Mouse (Mus musculus) midbrain, embryonic 13.5 days (tissue): ENCODE results near the gene Mtfr1l. TPM values are rescaled to one million over a fixed set of nuclear protein-coding genes. Genes with fewer than 3 reads are reported as not detected.

Experiments used
- ATAC-seq: fragments of 200-750 bp; cut with Nextera tagmentation; 2 replicates; pipeline ENCODE4 v1.8.0; 2017; ENCODE audit warnings: mild to moderate bottlenecking, moderate TSS enrichment, moderate library complexity
- H3K27ac ChIP-seq: fragments of 300-500 bp; sonication (generic); 2 replicates; pipeline ENCODE4 v1.5.1; 2015; ENCODE audit warnings: inconsistent platforms, mild to moderate bottlenecking, moderate library complexity
- H3K27me3 ChIP-seq: fragments of 300-500 bp; sonication (generic); 2 replicates; pipeline ENCODE4 v1.6.1; 2015; ENCODE audit warnings: mild to moderate bottlenecking, inconsistent platforms
- H3K36me3 ChIP-seq: fragments of 300-500 bp; sonication (generic); 2 replicates; pipeline ENCODE4 v1.6.1; 2015; ENCODE audit warnings: mild to moderate bottlenecking, inconsistent platforms
- H3K4me1 ChIP-seq: fragments of 300-500 bp; sonication (generic); replicated peaks from 2 replicates; pipeline ENCODE4 v1.6.1; 2015; ENCODE audit warnings: inconsistent platforms
- H3K4me2 ChIP-seq: fragments of 300-500 bp; sonication (generic); replicated peaks from 2 replicates; pipeline ENCODE4 v1.6.1; 2015; ENCODE audit warnings: moderate library complexity, mild to moderate bottlenecking, inconsistent platforms
- H3K4me3 ChIP-seq: fragments of 300-500 bp; sonication (generic); replicated peaks from 2 replicates; pipeline ENCODE4 v1.5.1; 2015; ENCODE audit warnings: mild to moderate bottlenecking, inconsistent platforms
- H3K9ac ChIP-seq: fragments of 300-500 bp; sonication (generic); replicated peaks from 2 replicates; pipeline ENCODE4 v1.6.1; 2015; ENCODE audit warnings: mild to moderate bottlenecking, inconsistent platforms
- H3K9me3 ChIP-seq: fragments of 300-500 bp; sonication (generic); 2 replicates; pipeline ENCODE4 v1.6.1; 2016; ENCODE audit warnings: mild to moderate bottlenecking, inconsistent platforms
- WGBS: fragments of 180-500 bp; shearing (Covaris S2); methylation state at CpG from one replicate; pipeline ENCODE4 v1.1.7; 2015; 5-methylcytosine and 5-hydroxymethylcytosine counted together
- microRNA-seq: library from miRNA; unstranded; fragments of <30 nt; microRNA quantifications from one replicate; pipeline ENCODE4, GENCODE M21; 2016
- polyA plus RNA-seq: library from polyadenylated mRNA; unstranded; fragments of >200 nt; fragmentation: Nextera tagmentation; extraction: Ambion mirVana; gene quantifications from 2 replicates; pipeline ENCODE4 v1.2.1, GENCODE M21; 2015

The Mtfr1l gene
- polyA plus RNA-seq, 1 experiment from 2014 or later: 155 TPM

DNA sequence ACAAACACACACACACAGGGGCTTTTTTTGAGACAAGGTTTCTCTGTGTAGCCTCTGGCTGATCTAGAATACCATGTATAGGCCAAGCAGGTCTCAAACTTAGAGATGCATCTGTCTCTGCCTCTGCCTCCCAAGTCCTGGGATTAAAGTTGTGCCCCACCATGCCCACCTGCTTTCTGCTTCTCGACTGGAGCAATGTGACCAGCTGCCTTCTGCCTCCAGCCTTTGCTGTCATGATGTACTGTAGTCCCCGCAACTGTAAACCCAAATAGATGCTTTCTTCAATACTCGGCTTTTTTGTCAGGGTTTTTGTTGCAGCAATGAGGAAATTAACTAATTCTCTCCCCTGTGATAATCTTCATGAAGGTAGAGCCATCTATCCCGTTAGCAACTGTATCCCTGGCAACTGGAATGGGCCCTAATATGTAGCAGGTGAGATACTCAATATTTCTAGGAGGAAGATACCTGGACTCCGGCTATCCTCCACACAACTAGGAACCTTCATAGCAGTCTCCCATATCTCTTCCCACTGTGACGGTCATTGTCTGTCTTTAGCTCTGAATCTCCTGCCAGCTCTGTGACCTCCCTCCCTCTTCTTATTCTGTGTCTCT lies 52.0 kb downstream of the Mtfr1l start:
- no peak for ATAC-seq
- peaks cover 9% of the 10 kb centered on the region for H3K4me1 ChIP-seq
- no peaks in the 10 kb centered on the region for H3K36me3 ChIP-seq
- no peak overlapping the region for H3K27ac ChIP-seq
- no peak overlapping the region for H3K4me2 ChIP-seq
- no peaks in the 10 kb centered on the region for H3K27me3 ChIP-seq
- 72% methylated on average over 6 of the region's 6 CpGs for WGBS
- H3K4me3 ChIP-seq: no peak overlapping the region
- H3K9ac ChIP-seq: no peak overlapping the region
- H3K9me3 ChIP-seq: no peaks in the 10 kb centered on the region

DNA sequence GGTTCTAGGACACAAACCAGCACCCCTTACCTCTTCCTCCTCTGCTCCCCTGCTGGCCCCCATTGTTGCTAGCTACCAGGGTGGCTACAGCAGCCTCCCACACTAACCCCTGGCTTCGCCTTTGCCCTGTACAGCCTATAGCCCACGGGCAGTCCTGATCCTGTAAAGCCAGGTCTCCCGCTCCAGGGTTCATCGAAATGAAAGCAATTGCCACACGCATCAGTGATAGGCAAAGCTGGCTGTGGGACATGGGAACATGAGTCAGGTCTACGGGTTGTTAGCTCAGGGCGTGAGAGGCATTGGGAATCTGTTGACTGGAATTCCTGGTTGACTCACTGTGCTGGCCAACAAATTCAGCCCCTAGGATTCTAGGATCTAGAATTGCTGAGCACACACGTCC lies 52.7 kb downstream of the Mtfr1l start:
- ATAC-seq: no peak
- Histone ChIP-seq H3K9ac (no peak overlapping the region), H3K9me3 (no peaks in the 10 kb centered on the region), H3K4me2 (no peak overlapping the region), H3K4me1 (peaks cover 14% of the 10 kb centered on the region), H3K27me3 (no peaks in the 10 kb centered on the region), H3K36me3 (peaks cover under 1% of the 10 kb centered on the region; the same call in 1 of the 2 replicates), H3K4me3 (no peak overlapping the region), H3K27ac (no peak overlapping the region)
- 83% methylated on average over 8 of the region's 8 CpGs for WGBS

DNA sequence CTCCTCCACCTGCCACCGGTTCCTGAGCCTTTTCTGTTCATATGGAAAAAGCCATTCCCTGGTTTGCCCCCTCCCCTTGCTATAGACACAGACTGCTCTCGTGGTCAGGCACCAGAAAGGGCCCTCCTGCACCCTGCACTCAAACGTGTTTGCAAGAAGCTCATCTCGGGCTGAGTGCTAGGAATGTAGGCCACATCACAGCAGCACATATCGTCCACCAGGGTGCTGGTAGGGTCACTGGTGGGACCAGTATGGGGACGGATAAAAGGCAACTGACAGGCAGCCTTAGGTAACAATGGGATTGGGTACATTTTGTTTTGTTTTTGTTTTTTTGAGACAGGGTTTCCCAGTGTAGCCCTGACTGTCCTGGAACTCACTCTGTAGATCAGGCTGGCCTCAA lies 53.9 kb downstream of the Mtfr1l start:
- H3K4me1 ChIP-seq: peaks cover 15% of the 10 kb centered on the region
- no peak for ATAC-seq
- WGBS: 63% methylated on average over 6 of the region's 6 CpGs
- H3K9me3 ChIP-seq: no peaks in the 10 kb centered on the region
- H3K27ac ChIP-seq: no peak overlapping the region
- no peak overlapping the region for H3K4me2 ChIP-seq
- H3K27me3 ChIP-seq: no peaks in the 10 kb centered on the region
- no peak overlapping the region for H3K9ac ChIP-seq
- peaks cover 13% of the 10 kb centered on the region for H3K36me3 ChIP-seq
- H3K4me3 ChIP-seq: no peak overlapping the region

DNA sequence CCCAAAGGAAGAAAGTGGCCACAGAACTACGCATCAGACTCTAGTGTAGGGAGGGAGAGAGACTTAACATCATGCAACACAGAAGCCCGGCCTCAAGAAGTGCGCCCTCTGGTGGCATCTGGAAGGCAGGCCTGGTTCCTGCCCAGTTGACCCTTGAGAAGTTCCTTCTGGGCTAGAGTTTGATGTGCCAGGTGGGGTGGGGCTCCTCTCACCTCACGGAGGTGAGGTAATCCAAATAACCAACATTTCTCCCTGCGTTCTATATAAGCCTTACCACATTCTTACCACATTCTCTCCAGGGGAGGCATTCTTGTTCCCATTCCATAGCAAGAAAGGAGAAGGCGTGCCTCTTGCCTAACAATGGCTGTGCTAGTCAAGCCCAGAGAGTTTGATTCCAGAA lies 54.3 kb downstream of the Mtfr1l start:
- ATAC-seq: 0 out of 2 replicates have a peak, but pooled peaks have one; percentile 2
- WGBS: 25% methylated on average over 6 of the region's 6 CpGs
- Histone ChIP-seq H3K36me3 (peaks cover 17% of the 10 kb centered on the region), H3K9me3 (no peaks in the 10 kb centered on the region), H3K4me1 (peaks cover 15% of the 10 kb centered on the region), H3K27ac (no peak overlapping the region), H3K9ac (no peak overlapping the region), H3K4me3 (no peak overlapping the region), H3K4me2 (no peak overlapping the region), H3K27me3 (no peaks in the 10 kb centered on the region)

DNA sequence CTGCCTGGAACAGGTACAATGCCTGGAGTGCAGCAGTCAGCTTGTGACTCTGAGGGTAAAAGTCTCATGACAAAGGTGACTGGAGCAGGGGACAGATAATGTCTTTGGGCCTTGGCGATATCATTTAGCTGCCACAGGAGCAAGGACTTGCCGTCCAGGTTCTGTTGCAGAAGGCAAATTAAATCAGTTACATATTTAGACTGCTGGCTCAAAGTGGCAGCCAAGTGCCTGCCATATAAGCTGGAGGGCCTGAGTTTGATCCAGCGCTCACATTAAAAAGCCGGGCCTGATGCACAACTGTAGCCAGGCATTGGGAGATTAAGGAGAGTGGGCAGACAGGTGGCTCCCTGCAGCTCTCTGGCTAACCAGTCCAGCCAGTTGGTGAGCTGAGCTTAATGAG lies 55.3 kb downstream of the Mtfr1l start:
- Histone ChIP-seq H3K27me3 (no peaks in the 10 kb centered on the region), H3K9ac (no peak overlapping the region), H3K27ac (no peak overlapping the region), H3K4me2 (no peak overlapping the region), H3K36me3 (peaks cover 27% of the 10 kb centered on the region), H3K9me3 (no peaks in the 10 kb centered on the region), H3K4me1 (peaks cover 19% of the 10 kb centered on the region), H3K4me3 (no peak overlapping the region)
- WGBS: 89% methylated on average over 4 of the region's 4 CpGs
- ATAC-seq: no peak

DNA sequence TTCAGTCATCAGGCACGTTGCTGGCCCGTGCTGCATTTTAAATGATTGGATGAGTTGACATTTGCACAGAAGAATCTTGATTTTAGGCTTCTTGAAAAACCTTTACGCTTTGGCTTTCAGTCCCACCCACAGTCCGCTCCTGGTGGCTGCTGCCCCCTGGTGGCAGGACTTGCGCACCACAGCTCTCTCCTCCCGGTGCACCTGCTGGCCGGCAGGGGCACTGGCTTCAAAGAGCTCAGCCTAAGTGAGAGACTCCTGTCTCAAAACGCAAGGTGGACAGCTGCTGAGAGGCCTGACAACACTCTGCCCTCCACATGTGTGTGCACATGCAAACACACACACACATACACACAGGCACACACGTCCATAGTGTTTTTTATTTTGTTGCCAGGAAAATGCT lies 57.2 kb downstream of the Mtfr1l start:
- no peak overlapping the region for H3K9ac ChIP-seq
- peak overlapping the region; percentile 69; the same call in 1 of the 2 replicates for H3K27ac ChIP-seq
- H3K4me2 ChIP-seq: no peak overlapping the region
- no peaks in the 10 kb centered on the region for H3K27me3 ChIP-seq
- no peaks in the 10 kb centered on the region for H3K9me3 ChIP-seq
- peaks cover 33% of the 10 kb centered on the region for H3K4me1 ChIP-seq
- H3K36me3 ChIP-seq: peaks cover 41% of the 10 kb centered on the region
- ATAC-seq: peak; percentile 61
- H3K4me3 ChIP-seq: no peak overlapping the region
- 7% methylated on average over 9 of the region's 9 CpGs for WGBS

DNA sequence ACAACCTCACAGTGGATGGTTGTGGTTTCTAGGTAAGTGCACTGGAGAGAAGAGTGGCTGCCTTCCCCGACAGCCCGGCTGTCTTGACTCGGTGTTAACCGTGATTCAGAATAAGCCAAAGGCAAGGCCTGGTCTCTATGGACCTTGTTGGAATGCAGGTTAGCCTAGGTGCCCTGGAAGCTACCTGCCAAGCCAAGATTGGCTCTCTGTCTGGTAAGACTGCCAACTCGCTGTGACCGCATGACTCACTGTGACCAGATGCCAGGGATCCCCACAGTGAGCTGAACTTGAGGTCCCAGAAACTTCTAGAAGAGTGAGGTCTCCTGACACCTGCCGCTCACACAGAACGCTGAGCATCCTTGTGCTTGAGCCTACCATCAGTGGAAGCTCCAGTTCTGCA lies 58.3 kb downstream of the Mtfr1l start:
- peaks cover 52% of the 10 kb centered on the region for H3K36me3 ChIP-seq
- ATAC-seq: no peak
- no peak overlapping the region for H3K4me3 ChIP-seq
- H3K27ac ChIP-seq: peak overlapping the region; percentile 69
- H3K4me1 ChIP-seq: peaks cover 44% of the 10 kb centered on the region
- H3K9me3 ChIP-seq: no peaks in the 10 kb centered on the region
- no peak overlapping the region for H3K4me2 ChIP-seq
- WGBS: 93% methylated on average over 8 of the region's 8 CpGs
- H3K9ac ChIP-seq: no peak overlapping the region
- H3K27me3 ChIP-seq: no peaks in the 10 kb centered on the region

Small RNAs within 50 kb of the gene (microRNA-seq; reads per million reads assigned to microRNA genes)
- gene Mir6403: not detected

Other genes with a start within 250 kb of the Mtfr1l start
- gene Pdik1l, start 247.5 kb downstream of the Mtfr1l start, polyA plus RNA-seq: 42.3 and 44.0 TPM in 2 replicates
- 0.11 and 0.21 TPM in 2 replicates for gene Trim63, start 220.3 kb downstream of the Mtfr1l start, polyA plus RNA-seq
- gene Slc30a2, start 192.2 kb downstream of the Mtfr1l start, polyA plus RNA-seq: 0.05 and 0.12 TPM in 2 replicates
- gene Extl1, start 151.5 kb downstream of the Mtfr1l start, polyA plus RNA-seq: 0.16 and 0.40 TPM in 2 replicates
- gene Pafah2, start 139.1 kb downstream of the Mtfr1l start, polyA plus RNA-seq: 6.4 and 6.6 TPM in 2 replicates
- gene Stmn1, start 67.1 kb downstream of the Mtfr1l start, polyA plus RNA-seq: 7,568 and 8,132 TPM in 2 replicates
- 10.8 and 12.8 TPM in 2 replicates for gene Paqr7, start 38.7 kb downstream of the Mtfr1l start, polyA plus RNA-seq
- 3.9 and 4.4 TPM in 2 replicates for gene Aunip, start 24.4 kb downstream of the Mtfr1l start, polyA plus RNA-seq
- 11.1 and 11.5 TPM in 2 replicates for gene Selenon, start 16.8 kb upstream of the Mtfr1l start, polyA plus RNA-seq
- gene Man1c1, start 168.9 kb upstream of the Mtfr1l start, polyA plus RNA-seq: 1.9 and 2.4 TPM in 2 replicates
- gene Ldlrap1, start 232.6 kb upstream of the Mtfr1l start, polyA plus RNA-seq: 2.4 and 3.4 TPM in 2 replicates